Mouse (Mus musculus) midbrain, embryonic 12.5 days (tissue): ENCODE measurements around the gene Ppp6r3. TPM values are rescaled to one million over a fixed set of nuclear protein-coding genes. Genes with fewer than 3 reads are reported as not detected.

ENCODE experiments used
- ATAC-seq: fragments of 200-750 bp; cut with Nextera tagmentation; 2 replicates; pipeline ENCODE4 v1.8.0; 2017; ENCODE audit warnings: low read depth, moderate TSS enrichment, moderate library complexity; ENCODE audit not compliant: low FRiP score
- H3K27ac ChIP-seq: fragments of 300-500 bp; sonication (generic); replicated peaks from 2 replicates; pipeline ENCODE4 v1.5.1; 2016; ENCODE audit warnings: mild to moderate bottlenecking
- H3K27me3 ChIP-seq: fragments of 300-500 bp; sonication (generic); 2 replicates; pipeline ENCODE4 v1.6.1; 2016; ENCODE audit warnings: mild to moderate bottlenecking
- H3K36me3 ChIP-seq: fragments of 300-500 bp; sonication (generic); 2 replicates; pipeline ENCODE4 v1.6.1; 2016
- H3K4me1 ChIP-seq: fragments of 300-500 bp; sonication (generic); 2 replicates; pipeline ENCODE4 v1.6.1; 2016
- H3K4me2 ChIP-seq: fragments of 300-500 bp; sonication (generic); replicated peaks from 2 replicates; pipeline ENCODE4 v1.6.1; 2016; ENCODE audit warnings: mild to moderate bottlenecking, moderate library complexity
- H3K4me3 ChIP-seq: fragments of 300-500 bp; sonication (generic); 2 replicates; pipeline ENCODE4 v1.5.1; 2016; ENCODE audit warnings: mild to moderate bottlenecking
- H3K9ac ChIP-seq: fragments of 300-500 bp; sonication (generic); replicated peaks from 2 replicates; pipeline ENCODE4 v1.6.1; 2016; ENCODE audit warnings: mild to moderate bottlenecking, moderate library complexity
- H3K9me3 ChIP-seq: fragments of 300-500 bp; sonication (generic); 2 replicates; pipeline ENCODE4 v1.6.1; 2016; ENCODE audit warnings: mild to moderate bottlenecking
- WGBS: fragments of 180-500 bp; shearing (Covaris S2); methylation state at CpG from one replicate; pipeline ENCODE4 v1.1.7; 2016; 5-methylcytosine and 5-hydroxymethylcytosine counted together
- polyA plus RNA-seq: library from polyadenylated mRNA; unstranded; fragments of >200 nt; fragmentation: Nextera tagmentation; extraction: Ambion mirVana; gene quantifications from 2 replicates; pipeline ENCODE4 v1.2.1, GENCODE M21; 2016

Ppp6r3 gene
- 86.1 and 87.2 TPM in 2 replicates for polyA plus RNA-seq

- Histone ChIP-seq H3K27ac (peak within 1 kb of the TSS; percentile 95), H3K36me3 (no peaks in the 10 kb centered on the region), H3K4me2 (peak within 1 kb of the TSS; percentile 81), H3K9ac (peak within 1 kb of the TSS; percentile 87), H3K4me3 (peak within 1 kb of the TSS; percentile 92), H3K27me3 (no peaks in the 10 kb centered on the region), H3K4me1 (peaks cover 28% of the 10 kb centered on the region), H3K9me3 (no peaks in the 10 kb centered on the region)
- peak; percentile 98 for ATAC-seq
- under 1% methylated on average over 51 of the region's 51 CpGs for WGBS
Measured at GRCm38 (mm10) chr19:3575632-3576384, at the start of gene Ppp6r3. Gene Ppp6r3 (minus strand): TSS chr19:3575749.

- no peak overlapping the region for H3K4me2 ChIP-seq
Measured at GRCm38 (mm10) chr19:3625111-3625510, 49.6 kb upstream of the Ppp6r3 start.

GRCm38 (mm10) chr19:3623824-3624223, 48.3 kb upstream of the Ppp6r3 start:
- H3K27ac ChIP-seq: no peak overlapping the region
- no peak overlapping the region for H3K9ac ChIP-seq
- no peak overlapping the region for H3K4me3 ChIP-seq
- peaks cover 4% of the 10 kb centered on the region; the same call in 1 of the 2 replicates for H3K9me3 ChIP-seq
- ATAC-seq: no peak
- H3K4me1 ChIP-seq: no peaks in the 10 kb centered on the region
- H3K27me3 ChIP-seq: no peaks in the 10 kb centered on the region
- H3K4me2 ChIP-seq: no peak overlapping the region
- WGBS: 72% methylated on average over 5 of the region's 5 CpGs
- peaks cover 52% of the 10 kb centered on the region for H3K36me3 ChIP-seq

More at GRCm38 (mm10) chr19:3625111-3625510, 49.6 kb upstream of the Ppp6r3 start:
- H3K4me3 ChIP-seq: no peak overlapping the region
- H3K4me1 ChIP-seq: no peaks in the 10 kb centered on the region
- H3K27me3 ChIP-seq: no peaks in the 10 kb centered on the region
- no peak for ATAC-seq
- no peak overlapping the region for H3K27ac ChIP-seq
- no peak overlapping the region for H3K9ac ChIP-seq
- H3K9me3 ChIP-seq: no peaks in the 10 kb centered on the region
- WGBS: 95% methylated on average over 7 of the region's 7 CpGs
- peaks cover 55% of the 10 kb centered on the region for H3K36me3 ChIP-seq

- Histone ChIP-seq H3K4me2 (no peak overlapping the region), H3K4me3 (no peak overlapping the region), H3K9me3 (peaks cover 4% of the 10 kb centered on the region; the same call in 1 of the 2 replicates), H3K36me3 (peaks cover 53% of the 10 kb centered on the region), H3K4me1 (no peaks in the 10 kb centered on the region), H3K9ac (no peak overlapping the region), H3K27me3 (no peaks in the 10 kb centered on the region), H3K27ac (no peak overlapping the region)
- 90% methylated on average over 4 of the region's 4 CpGs for WGBS
- no peak for ATAC-seq
Measured at GRCm38 (mm10) chr19:3623294-3623693, 47.7 kb upstream of the Ppp6r3 start.

- H3K36me3 ChIP-seq: peaks cover 46% of the 10 kb centered on the region
- whole genome bisulfite sequencing: 90% methylated on average over 10 of the region's 10 CpGs
- ATAC-seq: no peak
- no peak overlapping the region for H3K4me2 ChIP-seq
- peaks cover 4% of the 10 kb centered on the region; the same call in 1 of the 2 replicates for H3K9me3 ChIP-seq
- no peak overlapping the region for H3K4me3 ChIP-seq
- no peaks in the 10 kb centered on the region for H3K4me1 ChIP-seq
- no peak overlapping the region for H3K27ac ChIP-seq
- H3K9ac ChIP-seq: no peak overlapping the region
- H3K27me3 ChIP-seq: no peaks in the 10 kb centered on the region
Measured at GRCm38 (mm10) chr19:3620871-3621270, 45.3 kb upstream of the Ppp6r3 start.

GRCm38 (mm10) chr19:3619359-3619758, 43.8 kb upstream of the Ppp6r3 start:
- no peak overlapping the region for H3K9ac ChIP-seq
- no peak overlapping the region for H3K4me3 ChIP-seq
- no peak overlapping the region for H3K4me2 ChIP-seq
- ATAC-seq: no peak
- peaks cover 55% of the 10 kb centered on the region for H3K36me3 ChIP-seq
- 85% methylated on average over 2 of the region's 2 CpGs for WGBS
- peaks cover 4% of the 10 kb centered on the region; the same call in 1 of the 2 replicates for H3K9me3 ChIP-seq
- H3K4me1 ChIP-seq: no peaks in the 10 kb centered on the region
- no peaks in the 10 kb centered on the region for H3K27me3 ChIP-seq
- no peak overlapping the region for H3K27ac ChIP-seq

- Histone ChIP-seq H3K9ac (no peak overlapping the region), H3K4me1 (no peaks in the 10 kb centered on the region), H3K27me3 (no peaks in the 10 kb centered on the region), H3K36me3 (peaks cover 52% of the 10 kb centered on the region), H3K4me3 (no peak overlapping the region), H3K9me3 (no peaks in the 10 kb centered on the region), H3K27ac (no peak overlapping the region), H3K4me2 (no peak overlapping the region)
- ATAC-seq: no peak
- WGBS: 97% methylated on average over 10 of the region's 10 CpGs
Measured at GRCm38 (mm10) chr19:3613991-3614390, 38.4 kb upstream of the Ppp6r3 start.

- Histone ChIP-seq H3K9me3 (no peaks in the 10 kb centered on the region), H3K27me3 (no peaks in the 10 kb centered on the region), H3K4me2 (no peak overlapping the region), H3K9ac (no peak overlapping the region), H3K27ac (no peak overlapping the region), H3K4me3 (no peak overlapping the region), H3K36me3 (peaks cover 40% of the 10 kb centered on the region), H3K4me1 (no peaks in the 10 kb centered on the region)
- WGBS: 93% methylated on average over 4 of the region's 4 CpGs
- ATAC-seq: no peak
Measured at GRCm38 (mm10) chr19:3612534-3613273, 37.2 kb upstream of the Ppp6r3 start.

- Histone ChIP-seq H3K4me3 (no peak overlapping the region), H3K9ac (no peak overlapping the region), H3K9me3 (no peaks in the 10 kb centered on the region), H3K27me3 (no peaks in the 10 kb centered on the region), H3K4me2 (no peak overlapping the region), H3K4me1 (no peaks in the 10 kb centered on the region), H3K36me3 (peaks cover 40% of the 10 kb centered on the region), H3K27ac (no peak overlapping the region)
- ATAC-seq: no peak
- 93% methylated on average over 8 of the region's 8 CpGs for WGBS
Measured at GRCm38 (mm10) chr19:3611730-3612129, 36.2 kb upstream of the Ppp6r3 start.

GRCm38 (mm10) chr19:3610886-3611285, 35.3 kb upstream of the Ppp6r3 start:
- no peak overlapping the region for H3K4me3 ChIP-seq
- ATAC-seq: no peak
- H3K27me3 ChIP-seq: no peaks in the 10 kb centered on the region
- no peaks in the 10 kb centered on the region for H3K9me3 ChIP-seq
- no peak overlapping the region for H3K9ac ChIP-seq
- no peaks in the 10 kb centered on the region for H3K4me1 ChIP-seq
- no peak overlapping the region for H3K4me2 ChIP-seq
- WGBS: 94% methylated on average over 2 of the region's 2 CpGs
- H3K27ac ChIP-seq: no peak overlapping the region
- H3K36me3 ChIP-seq: peaks cover 40% of the 10 kb centered on the region

GRCm38 (mm10) chr19:3609826-3610225, 34.3 kb upstream of the Ppp6r3 start:
- no peak for ATAC-seq
- 92% methylated on average over 10 of the region's 10 CpGs for WGBS
- Histone ChIP-seq H3K36me3 (peaks cover 41% of the 10 kb centered on the region), H3K4me2 (no peak overlapping the region), H3K9me3 (no peaks in the 10 kb centered on the region), H3K27ac (no peak overlapping the region), H3K4me3 (no peak overlapping the region), H3K4me1 (no peaks in the 10 kb centered on the region), H3K27me3 (no peaks in the 10 kb centered on the region), H3K9ac (no peak overlapping the region)

- peaks cover 65% of the 10 kb centered on the region for H3K36me3 ChIP-seq
- no peak for ATAC-seq
Measured at GRCm38 (mm10) chr19:3594316-3594715, 18.8 kb upstream of the Ppp6r3 start.

More at GRCm38 (mm10) chr19:3594316-3594715, 18.8 kb upstream of the Ppp6r3 start:
- Histone ChIP-seq H3K4me2 (no peak overlapping the region), H3K4me1 (no peaks in the 10 kb centered on the region), H3K9ac (no peak overlapping the region), H3K9me3 (no peaks in the 10 kb centered on the region), H3K4me3 (no peak overlapping the region), H3K27me3 (no peaks in the 10 kb centered on the region), H3K27ac (no peak overlapping the region)
- 95% methylated on average over 5 of the region's 5 CpGs for WGBS
